Mouse (Mus musculus): ENCODE data around the gene Kcnh4.

Kcnh4 gene

GRCm38 (mm10) chr11:100735134-100735865 lies 24.4 kb downstream of the Kcnh4 start:
- peak; percentile 55 for DNase-seq (ENCODE audit: low read depth)

- peak; percentile 49 for DNase-seq (ENCODE audit: low read depth)
Measured at GRCm38 (mm10) chr11:100730477-100731205, 29.1 kb downstream of the Kcnh4 start.

- DNase-seq (ENCODE audit: low read depth): no peak
Measured at GRCm38 (mm10) chr11:100729976-100730375, 29.8 kb downstream of the Kcnh4 start.

- no peak for DNase-seq (ENCODE audit: low read depth)
Measured at GRCm38 (mm10) chr11:100728601-100729000, 31.1 kb downstream of the Kcnh4 start.

GRCm38 (mm10) chr11:100727201-100727600 lies 32.5 kb downstream of the Kcnh4 start:
- DNase-seq (ENCODE audit: low read depth): no peak

- peak; percentile 36 for DNase-seq (ENCODE audit: low read depth)
Measured at GRCm38 (mm10) chr11:100724919-100725512, 34.7 kb downstream of the Kcnh4 start.

- DNase-seq (ENCODE audit: low read depth): no peak
Measured at GRCm38 (mm10) chr11:100722493-100723028, 37.2 kb downstream of the Kcnh4 start.

- DNase-seq (ENCODE audit: low read depth): peak; percentile 44
Measured at GRCm38 (mm10) chr11:100721776-100722492, 37.8 kb downstream of the Kcnh4 start.

GRCm38 (mm10) chr11:100721254-100721653 lies 38.5 kb downstream of the Kcnh4 start:
- DNase-seq (ENCODE audit: low read depth): peak; percentile 89

- DNase-seq (ENCODE audit: low read depth): peak; percentile 72
Measured at GRCm38 (mm10) chr11:100720345-100720744, 39.4 kb downstream of the Kcnh4 start.

GRCm38 (mm10) chr11:100719893-100720292 lies 39.8 kb downstream of the Kcnh4 start:
- no peak for DNase-seq (ENCODE audit: low read depth)

- peak; percentile 25 for DNase-seq (ENCODE audit: low read depth)
Measured at GRCm38 (mm10) chr11:100719312-100719711, 40.4 kb downstream of the Kcnh4 start.

- DNase-seq (ENCODE audit: low read depth): no peak
Measured at GRCm38 (mm10) chr11:100718866-100719265, 40.9 kb downstream of the Kcnh4 start.

GRCm38 (mm10) chr11:100718462-100718861 lies 41.3 kb downstream of the Kcnh4 start:
- no peak for DNase-seq (ENCODE audit: low read depth)

- no peak for DNase-seq (ENCODE audit: low read depth)
Measured at GRCm38 (mm10) chr11:100716649-100717048, 43.1 kb downstream of the Kcnh4 start.

GRCm38 (mm10) chr11:100714948-100715347 lies 44.8 kb downstream of the Kcnh4 start:
- no peak for DNase-seq (ENCODE audit: low read depth)

- DNase-seq (ENCODE audit: low read depth): peak; percentile 91
Measured at GRCm38 (mm10) chr11:100714534-100714915, 45.2 kb downstream of the Kcnh4 start.

GRCm38 (mm10) chr11:100713735-100714533 lies 45.8 kb downstream of the Kcnh4 start, which contains the start of gene Hspb9:
Hspb9 (plus strand) TSS chr11:100713850.
- peak; percentile 89 for DNase-seq (ENCODE audit: low read depth)

GRCm38 (mm10) chr11:100713174-100713573 lies 46.6 kb downstream of the Kcnh4 start:
- DNase-seq (ENCODE audit: low read depth): peak; percentile 17

GRCm38 (mm10) chr11:100711783-100712615 lies 47.7 kb downstream of the Kcnh4 start, which contains the start of gene Kat2a:
Kat2a (minus strand) TSS chr11:100712465.
- peak; percentile 78 for DNase-seq (ENCODE audit: low read depth)

All from 416B (cell line).